Mouse (Mus musculus) splenic B cell, adult 2 months (primary cell): Measurements from ENCODE around the gene Npm3.

Experiments used
- DNase-seq: peaks from one replicate; pipeline ENCODE4 v3.0.0-alpha.2; 2011; ENCODE audit warnings: low read depth, low spot score
- H3K27me3 ChIP-seq: 2 replicates; pipeline ENCODE4 v1.6.1; 2012; ENCODE audit warnings: mild to moderate bottlenecking, low read length, moderate library complexity, mixed read lengths; ENCODE audit not compliant: control insufficient read depth, poor library complexity, insufficient read depth, severe bottlenecking
- H3K36me3 ChIP-seq: 2 replicates; pipeline ENCODE4 v1.6.1; 2012; ENCODE audit warnings: mild to moderate bottlenecking, low read length, moderate library complexity, mixed read lengths; ENCODE audit not compliant: control insufficient read depth, poor library complexity, insufficient read depth, severe bottlenecking

Gene Npm3

DNA sequence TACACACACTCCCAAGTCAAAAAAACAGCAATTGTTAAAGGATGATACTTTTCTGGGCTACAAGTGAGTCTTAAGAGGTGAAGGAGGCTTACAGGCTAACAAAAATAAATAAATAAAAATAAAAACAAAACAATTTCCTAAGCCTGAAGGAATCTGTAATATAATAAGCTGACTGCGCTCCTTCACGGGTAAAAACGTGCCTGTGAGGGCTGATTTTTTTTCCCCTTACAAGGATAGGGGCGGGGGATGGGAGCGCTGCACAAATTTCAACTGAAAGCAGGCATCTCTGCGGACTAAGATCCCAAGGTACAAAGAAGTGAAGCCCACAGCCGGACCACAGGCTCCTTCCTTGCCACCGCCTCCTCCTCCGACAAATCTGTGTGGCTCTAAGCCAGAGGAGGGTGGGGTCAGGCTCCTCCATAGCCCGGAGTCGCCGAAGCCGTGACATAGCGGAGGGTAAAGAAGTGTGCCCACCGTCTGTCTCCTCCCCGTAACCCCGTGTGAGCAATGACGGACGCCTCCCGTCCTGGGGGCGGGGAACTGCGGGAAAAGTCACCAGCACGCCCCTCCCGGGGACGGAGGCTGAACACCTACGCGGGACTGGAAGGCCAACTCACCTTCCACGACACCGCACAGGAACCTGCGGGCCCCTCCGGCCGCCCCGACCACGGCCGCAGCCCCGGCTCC is 33.1 kb upstream of the Npm3 start:
- peak; percentile 55 for DNase-seq
- no peaks in the 10 kb centered on the region for H3K27me3 ChIP-seq
- no peaks in the 10 kb centered on the region for H3K36me3 ChIP-seq

GRCm38 (mm10) chr19:45781676-45782075 is 32.3 kb upstream of the Npm3 start:
- Histone ChIP-seq H3K27me3 (no peaks in the 10 kb centered on the region), H3K36me3 (no peaks in the 10 kb centered on the region; the same call in 1 of the 2 replicates)
- no peak for DNase-seq

GRCm38 (mm10) chr19:45780350-45780915 is 31.0 kb upstream of the Npm3 start:
- H3K27me3 ChIP-seq: no peaks in the 10 kb centered on the region
- no peaks in the 10 kb centered on the region; the same call in 1 of the 2 replicates for H3K36me3 ChIP-seq
- DNase-seq: peak; percentile 53

- Histone ChIP-seq H3K27me3 (no peaks in the 10 kb centered on the region), H3K36me3 (peaks cover 18% of the 10 kb centered on the region)
- no peak for DNase-seq
These were observed 26.1 kb upstream of the Npm3 start for GRCm38 (mm10) chr19:45775486-45775885.

- DNase-seq: no peak
These were observed 22.1 kb upstream of the Npm3 start for GRCm38 (mm10) chr19:45771501-45771900.

GRCm38 (mm10) chr19:45760810-45761209 is 11.4 kb upstream of the Npm3 start:
- Histone ChIP-seq H3K27me3 (no peaks in the 10 kb centered on the region), H3K36me3 (peaks cover 30% of the 10 kb centered on the region)
- no peak for DNase-seq

More at GRCm38 (mm10) chr19:45771501-45771900, 22.1 kb upstream of the Npm3 start:
- peaks cover 23% of the 10 kb centered on the region for H3K36me3 ChIP-seq
- H3K27me3 ChIP-seq: no peaks in the 10 kb centered on the region

GRCm38 (mm10) chr19:45758671-45759070 is 9.3 kb upstream of the Npm3 start:
- H3K36me3 ChIP-seq: peaks cover 25% of the 10 kb centered on the region
- no peak for DNase-seq
- H3K27me3 ChIP-seq: no peaks in the 10 kb centered on the region

DNA sequence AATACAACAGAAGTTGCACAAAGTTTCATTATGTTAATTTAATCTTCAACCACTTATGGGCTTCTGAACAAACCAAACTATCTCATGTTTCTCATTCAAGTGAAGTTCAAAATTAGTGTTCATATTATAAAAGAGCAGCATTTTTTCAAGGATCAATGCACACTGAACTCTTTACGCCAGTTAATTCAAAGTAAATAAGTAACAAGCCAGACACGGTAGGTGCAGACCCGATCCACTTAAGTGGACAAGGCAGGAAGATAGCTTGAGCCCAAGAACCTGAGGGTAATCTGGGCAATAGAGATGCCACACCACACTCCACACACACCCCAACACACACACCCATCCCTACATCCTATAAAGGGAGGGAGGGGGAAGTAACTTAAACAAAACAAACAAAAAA is 4.2 kb upstream of the Npm3 start:
- no peak for DNase-seq
- H3K27me3 ChIP-seq: no peaks in the 10 kb centered on the region
- H3K36me3 ChIP-seq: peaks cover 25% of the 10 kb centered on the region

DNA sequence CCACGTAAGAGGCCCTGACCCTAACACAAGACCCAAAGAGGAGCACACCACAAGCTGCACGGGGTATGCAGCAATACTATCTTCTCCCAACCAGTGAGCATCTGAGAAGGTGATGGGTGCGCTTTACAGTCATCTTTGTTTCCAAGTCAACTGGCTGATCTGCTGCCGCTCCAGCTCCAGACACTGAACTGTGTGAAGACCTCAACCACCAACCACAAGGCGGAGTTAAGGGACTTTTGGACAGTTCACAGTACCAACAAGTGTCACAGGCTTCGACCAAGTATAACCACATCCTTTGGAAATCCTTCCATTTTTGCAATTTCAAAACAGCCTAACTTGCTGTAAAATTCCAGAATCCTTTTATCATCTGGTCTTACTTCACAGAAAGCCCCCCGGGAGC is 2.5 kb upstream of the Npm3 start:
- Histone ChIP-seq H3K27me3 (no peaks in the 10 kb centered on the region), H3K36me3 (peaks cover 17% of the 10 kb centered on the region)
- DNase-seq: no peak

- H3K27me3 ChIP-seq: no peaks in the 10 kb centered on the region; the same call in 1 of the 2 replicates
- H3K36me3 ChIP-seq: peaks cover 8% of the 10 kb centered on the region
- peak; percentile 26 for DNase-seq
These were observed 624 bp downstream of the Npm3 start for GRCm38 (mm10) chr19:45748691-45749242.

DNA sequence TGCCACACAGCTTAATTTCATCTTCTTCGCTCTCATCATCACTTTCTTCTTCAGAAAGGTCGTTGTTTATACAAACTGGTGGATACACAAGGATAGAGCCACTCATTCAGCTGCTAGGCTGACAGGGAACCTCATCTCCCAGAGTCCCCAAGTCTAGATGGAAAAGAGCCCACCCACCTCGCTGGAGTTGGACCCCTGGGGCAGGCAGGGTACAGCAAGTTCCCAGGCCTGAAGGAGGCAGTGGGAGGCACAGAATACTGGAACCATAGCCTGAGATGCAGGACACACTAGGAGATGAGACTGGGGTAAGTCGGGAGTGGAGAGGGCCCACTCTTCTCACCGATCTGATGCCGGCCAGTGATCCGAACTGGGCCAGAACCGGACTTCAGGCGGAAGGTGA is 1.2 kb downstream of the Npm3 start:
- DNase-seq: no peak
- Histone ChIP-seq H3K36me3 (peaks cover 8% of the 10 kb centered on the region), H3K27me3 (no peaks in the 10 kb centered on the region; the same call in 1 of the 2 replicates)

- H3K36me3 ChIP-seq: peaks cover 4% of the 10 kb centered on the region
- DNase-seq: peak; percentile 90
- H3K27me3 ChIP-seq: no peaks in the 10 kb centered on the region; the same call in 1 of the 2 replicates
These were observed 2.1 kb downstream of the Npm3 start for GRCm38 (mm10) chr19:45747028-45747867.

DNA sequence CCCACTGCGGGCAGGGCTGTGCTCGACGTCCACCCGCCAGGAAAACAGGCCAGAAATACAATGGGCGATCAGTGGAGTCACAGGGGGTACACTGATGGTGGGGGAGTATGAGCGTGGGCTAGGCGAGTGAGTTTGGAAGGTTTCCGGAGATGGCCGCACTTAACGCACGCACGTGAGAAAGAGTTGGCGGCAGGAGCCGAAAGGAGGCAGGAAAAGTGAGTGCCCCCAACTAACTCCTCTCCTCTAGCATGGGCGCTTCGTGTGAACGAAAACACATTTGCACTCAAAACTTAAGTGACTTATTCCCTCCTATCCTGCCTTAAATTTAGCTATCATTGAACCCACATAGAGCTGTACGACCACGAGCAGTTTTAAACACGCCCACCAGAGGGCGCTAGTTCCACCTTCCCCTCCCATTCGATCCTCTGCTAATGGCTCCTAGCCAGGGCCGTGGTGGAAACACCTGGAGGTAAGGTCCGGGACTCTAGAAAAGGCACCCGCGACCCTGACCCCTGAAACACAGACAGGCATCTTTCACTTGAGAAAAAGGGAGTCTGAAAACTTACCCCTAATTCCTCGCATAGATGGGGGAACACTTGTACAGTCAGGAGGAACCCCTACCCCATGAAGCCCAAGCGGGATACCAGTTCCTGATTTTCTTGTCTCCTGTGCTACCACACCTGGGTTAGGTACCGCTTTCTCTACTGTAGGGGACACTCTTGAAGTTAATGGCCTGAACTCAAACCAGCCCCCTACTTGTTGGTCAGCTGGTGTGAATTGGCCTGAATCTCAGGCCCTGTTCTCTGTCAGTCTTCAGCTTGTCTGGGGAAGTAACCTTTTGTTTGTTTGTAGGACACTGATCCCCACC is 3.0 kb downstream of the Npm3 start:
- peak; percentile 88 for DNase-seq
- Histone ChIP-seq H3K36me3 (no peaks in the 10 kb centered on the region; the same call in 1 of the 2 replicates), H3K27me3 (no peaks in the 10 kb centered on the region; the same call in 1 of the 2 replicates)
